Mouse (Mus musculus): ENCODE measurements around the gene Evc.

GRCm38 (mm10) chr5:37365751-37366150, 29.1 kb upstream of the Evc start:
- no peak for TF ChIP-seq CTCF (IDR thresholded peaks at IDR 0.05; ENCODE audit: low read depth, low read length)
- no peak for TF ChIP-seq POLR2A (IDR thresholded peaks at IDR 0.05; ENCODE audit: extremely low read depth, insufficient read depth, low read length)

All from liver, adult 2 months (tissue).